Mouse (Mus musculus): ENCODE data around the gene Nap1l1. TPM values are rescaled to one million over a fixed set of nuclear protein-coding genes. Genes with fewer than 3 reads are reported as not detected.

Nap1l1 gene
- total and polyA plus RNA-seq, 3 experiments: 196 to 1,342 (median 360) TPM

DNA sequence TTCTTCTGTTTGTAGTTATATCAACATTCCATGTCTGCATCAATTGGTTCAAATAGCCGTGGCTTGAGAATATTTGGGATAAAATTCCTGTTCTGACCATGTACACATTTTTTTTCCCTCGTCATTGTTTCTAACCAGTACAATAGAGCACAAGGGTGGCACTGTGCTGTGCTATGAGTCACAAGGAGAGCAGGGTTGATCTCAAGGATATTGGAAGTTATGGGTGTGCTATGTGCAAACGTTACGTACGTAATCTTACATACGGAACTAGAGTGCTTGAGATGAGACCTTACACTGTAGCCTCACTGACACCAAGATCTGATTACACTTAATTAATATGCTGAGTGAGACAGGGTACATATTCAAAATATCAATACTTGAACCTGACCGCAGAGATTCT, 54.6 kb downstream of the Nap1l1 start:
- no peak for TF ChIP-seq PAX5 (IDR thresholded peaks at IDR 0.05; ENCODE audit: low read length)
- Histone ChIP-seq H3K4me3 (replicated peaks in 1 of 3; ENCODE audit: low read depth in 2 of 3, low read length in 2 of 3, poor library complexity in 1 of 3) (no peak overlapping the region), H3K79me2 (replicated peaks; ENCODE audit: control insufficient read depth, extremely low read depth, insufficient read depth, poor library complexity, severe bottlenecking) (no peaks in the 10 kb centered on the region), H3K9me3 (replicated peaks; ENCODE audit: low read length) (no peaks in the 10 kb centered on the region), H3K4me2 (ENCODE audit: insufficient read depth, low read depth, poor library complexity, severe bottlenecking) (no peak overlapping the region), H3K36me3 (replicated peaks in 1 of 2; ENCODE audit: control insufficient read depth in 1 of 2, insufficient read depth in 1 of 2, low read length in 1 of 2) (no peaks in the 10 kb centered on the region), H3K4me1 (ENCODE audit: control insufficient read depth in 1 of 2, insufficient read depth in 2 of 2) (peaks cover 2 to 10% of the 10 kb centered on the region in 2 experiments; a peak in 3 of 4 replicates), H3K27ac (ENCODE audit: insufficient read depth, low read depth) (no peak overlapping the region), H3K27me3 (replicated peaks) (no peaks in the 10 kb centered on the region), H3K9ac (ENCODE audit: insufficient read depth, low read depth) (no peak overlapping the region)
- dilution Hi-C loops (cut with MboI; ENCODE audit: extremely low pct_ligation_motif_present, extremely low pct_unique_long_range_greater_than_20kb, low sequenced_read_pairs) (no loop called here), in situ Hi-C loops (cut with MboI; ENCODE audit: low pct_ligation_motif_present, low pct_unique_long_range_greater_than_20kb, low sequenced_read_pairs) (no loop called here)
- DNase-seq (ENCODE audit: extremely low read depth): no peak

DNA sequence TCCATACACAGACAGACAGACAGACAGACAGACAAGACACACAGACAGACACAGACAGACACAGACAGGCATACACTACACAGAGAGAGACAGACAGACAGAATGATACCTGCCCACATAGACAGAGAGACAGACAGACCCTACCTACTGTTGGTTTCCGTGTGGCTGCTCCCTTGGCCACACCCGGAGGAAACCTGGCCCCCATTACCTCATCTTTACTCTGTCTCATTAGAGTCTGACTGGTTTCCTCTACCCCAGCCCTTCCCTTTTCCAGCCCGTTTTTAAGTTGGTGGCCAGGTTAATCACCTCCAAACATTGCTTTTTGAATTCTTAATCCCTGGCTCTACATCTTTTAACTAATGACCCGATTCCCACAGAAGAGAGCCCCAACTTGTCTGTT, 55.3 kb downstream of the Nap1l1 start:
- Histone ChIP-seq H3K9me3 (replicated peaks; ENCODE audit: low read length) (no peaks in the 10 kb centered on the region), H3K4me3 (replicated peaks in 1 of 3; ENCODE audit: low read depth in 2 of 3, low read length in 2 of 3, poor library complexity in 1 of 3) (no peak overlapping the region), H3K4me1 (ENCODE audit: control insufficient read depth in 1 of 2, insufficient read depth in 2 of 2) (peaks cover 2 to 10% of the 10 kb centered on the region in 2 experiments; a peak in 3 of 4 replicates), H3K27ac (ENCODE audit: insufficient read depth, low read depth) (no peak overlapping the region), H3K27me3 (replicated peaks) (no peaks in the 10 kb centered on the region), H3K4me2 (ENCODE audit: insufficient read depth, low read depth, poor library complexity, severe bottlenecking) (no peak overlapping the region), H3K36me3 (replicated peaks in 1 of 2; ENCODE audit: control insufficient read depth in 1 of 2, insufficient read depth in 1 of 2, low read length in 1 of 2) (no peaks in the 10 kb centered on the region), H3K79me2 (replicated peaks; ENCODE audit: control insufficient read depth, extremely low read depth, insufficient read depth, poor library complexity, severe bottlenecking) (no peaks in the 10 kb centered on the region), H3K9ac (ENCODE audit: insufficient read depth, low read depth) (no peak overlapping the region)
- DNase-seq (ENCODE audit: extremely low read depth): no peak
- dilution Hi-C loops (cut with MboI; ENCODE audit: extremely low pct_ligation_motif_present, extremely low pct_unique_long_range_greater_than_20kb, low sequenced_read_pairs): no loop called here
- in situ Hi-C loops (cut with MboI; ENCODE audit: low pct_ligation_motif_present, low pct_unique_long_range_greater_than_20kb, low sequenced_read_pairs): no loop called here
- TF ChIP-seq NELFE (IDR thresholded peaks at IDR 0.05; ENCODE audit: low read depth, low read length): no peak
- TF ChIP-seq EP300 (IDR thresholded peaks at IDR 0.05; ENCODE audit: low read length): no peak
- no peak for TF ChIP-seq UBTF (IDR thresholded peaks at IDR 0.05; ENCODE audit: low read depth, low read length)
- TF ChIP-seq IRF4 (IDR thresholded peaks at IDR 0.05; ENCODE audit: low read depth, low read length): no peak
- TF ChIP-seq RCOR1 (conservative IDR thresholded peaks at IDR 0.05; ENCODE audit: low read depth, low read length): no peak
- TF ChIP-seq USF2 (conservative IDR thresholded peaks at IDR 0.05; ENCODE audit: low read depth, low read length): no peak
- TF ChIP-seq CHD2 (IDR thresholded peaks at IDR 0.05; ENCODE audit: low read length): no peak
- TF ChIP-seq MEF2A (IDR thresholded peaks at IDR 0.05; ENCODE audit: borderline replicate concordance, low read depth, low read length): no peak
- TF ChIP-seq NRF1 (IDR thresholded peaks at IDR 0.05; ENCODE audit: low read depth, low read length): no peak
- no peak for TF ChIP-seq ZC3H11A (IDR thresholded peaks at IDR 0.05; ENCODE audit: low read depth, low read length)
- TF ChIP-seq SIN3A (IDR thresholded peaks at IDR 0.05; ENCODE audit: low read length): no peak
- no peak for TF ChIP-seq MYC (IDR thresholded peaks at IDR 0.05; ENCODE audit: low read depth, low read length)

DNA sequence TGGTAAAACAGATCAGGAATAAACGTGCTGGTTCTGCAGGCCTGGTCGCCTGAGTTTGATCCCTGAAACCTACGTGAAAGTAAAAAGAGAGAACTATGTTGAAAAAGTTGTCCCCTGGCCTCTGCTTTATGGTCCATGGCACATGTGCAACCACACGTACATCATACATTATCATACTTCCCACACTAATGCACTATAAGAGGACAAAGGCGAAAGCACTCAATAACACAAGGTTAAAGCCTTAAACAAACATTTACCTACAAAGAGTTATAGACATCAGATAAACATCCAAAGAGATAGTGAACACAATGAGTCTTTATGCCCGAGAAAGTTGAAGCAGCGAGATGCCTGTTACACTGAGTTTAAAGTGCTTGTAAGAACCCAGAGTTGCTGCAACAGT, 57.4 kb downstream of the Nap1l1 start:
- no peak for DNase-seq (ENCODE audit: extremely low read depth)
- H3K27ac ChIP-seq (ENCODE audit: insufficient read depth, low read depth): no peak overlapping the region
- H3K36me3 ChIP-seq (replicated peaks in 1 of 2; ENCODE audit: control insufficient read depth in 1 of 2, insufficient read depth in 1 of 2, low read length in 1 of 2): no peaks in the 10 kb centered on the region
- dilution Hi-C loops (cut with MboI; ENCODE audit: extremely low pct_ligation_motif_present, extremely low pct_unique_long_range_greater_than_20kb, low sequenced_read_pairs) (no loop called here), in situ Hi-C loops (cut with MboI; ENCODE audit: low pct_ligation_motif_present, low pct_unique_long_range_greater_than_20kb, low sequenced_read_pairs) (no loop called here)
- TF ChIP-seq MAFK (IDR thresholded peaks at IDR 0.05; ENCODE audit: insufficient replicate concordance, low read length) (no peak), EP300 (IDR thresholded peaks at IDR 0.05; ENCODE audit: low read length) (no peak), ETS1 (conservative IDR thresholded peaks at IDR 0.05; ENCODE audit: low read depth, low read length) (no peak)
- H3K4me2 ChIP-seq (ENCODE audit: insufficient read depth, low read depth, poor library complexity, severe bottlenecking): no peak overlapping the region
- no peaks in the 10 kb centered on the region for H3K79me2 ChIP-seq (replicated peaks; ENCODE audit: control insufficient read depth, extremely low read depth, insufficient read depth, poor library complexity, severe bottlenecking)
- peaks cover 2 to 10% of the 10 kb centered on the region in 2 experiments; a peak in 3 of 4 replicates for H3K4me1 ChIP-seq (ENCODE audit: control insufficient read depth in 1 of 2, insufficient read depth in 2 of 2)
- no peaks in the 10 kb centered on the region for H3K27me3 ChIP-seq (replicated peaks)
- H3K9me3 ChIP-seq (replicated peaks; ENCODE audit: low read length): no peaks in the 10 kb centered on the region
- H3K9ac ChIP-seq (ENCODE audit: insufficient read depth, low read depth): no peak overlapping the region
- H3K4me3 ChIP-seq (replicated peaks in 1 of 3; ENCODE audit: low read depth in 2 of 3, low read length in 2 of 3, poor library complexity in 1 of 3): no peak overlapping the region
